Mouse (Mus musculus) heart, postnatal 0 days (tissue): ENCODE data around the gene Acacb. TPM values are rescaled to one million over a fixed set of nuclear protein-coding genes. Genes with fewer than 3 reads are reported as not detected.

Source experiments
- ATAC-seq: fragments of 200-750 bp; cut with Nextera tagmentation; 2 replicates; pipeline ENCODE4 v1.8.0; 2017; ENCODE audit warnings: low read depth, moderate number of reproducible peaks, moderate library complexity; ENCODE audit not compliant: insufficient read depth
- DNase-seq: peaks from one replicate; pipeline ENCODE4 v3.0.0-alpha.2; 2016; ENCODE audit warnings: low spot score
- H3K27ac ChIP-seq: fragments of 300-500 bp; sonication (generic); 2 replicates; pipeline ENCODE4 v1.5.1; 2014; ENCODE audit warnings: low read depth, mild to moderate bottlenecking
- H3K27me3 ChIP-seq: fragments of 300-500 bp; sonication (generic); 2 replicates; pipeline ENCODE4 v1.6.1; 2014; ENCODE audit warnings: low read length, mixed read lengths; ENCODE audit not compliant: control insufficient read depth, insufficient read depth
- H3K36me3 ChIP-seq: fragments of 300-500 bp; sonication (generic); replicated peaks from 2 replicates; pipeline ENCODE4 v1.6.1; 2014; ENCODE audit warnings: low read length, mixed read lengths; ENCODE audit not compliant: control insufficient read depth, insufficient read depth
- H3K4me1 ChIP-seq: fragments of 300-500 bp; sonication (generic); 2 replicates; pipeline ENCODE4 v1.6.1; 2014; ENCODE audit warnings: antibody characterized with exemption; ENCODE audit not compliant: control insufficient read depth, insufficient read depth
- H3K4me2 ChIP-seq: fragments of 300-500 bp; sonication (generic); 2 replicates; pipeline ENCODE4 v1.6.1; 2014; ENCODE audit warnings: low read depth, mild to moderate bottlenecking, low read length, moderate library complexity
- H3K4me3 ChIP-seq: fragments of 300-500 bp; sonication (generic); 2 replicates; pipeline ENCODE4 v1.5.1; 2014; ENCODE audit warnings: low read depth, low read length
- H3K9ac ChIP-seq: fragments of 300-500 bp; sonication (generic); replicated peaks from 2 replicates; pipeline ENCODE4 v1.6.1; 2014; ENCODE audit warnings: low read depth, low read length, mixed read lengths
- H3K9me3 ChIP-seq: fragments of 300-500 bp; sonication (generic); replicated peaks from 2 replicates; pipeline ENCODE4 v1.6.1; 2016; ENCODE audit warnings: low read length; ENCODE audit not compliant: control insufficient read depth
- CTCF ChIP-seq: IDR thresholded peaks from 2 replicates; pipeline ENCODE4 v1.5.1; 2016; ENCODE audit warnings: antibody characterized with exemption, control low read depth, low read depth
- EP300 ChIP-seq: IDR thresholded peaks from 2 replicates; pipeline ENCODE4 v1.6.1; 2016; ENCODE audit warnings: antibody characterized with exemption, low read depth
- WGBS: fragments of 180-500 bp; shearing (Covaris S2); extraction: QIAGEN DNeasy Blood & Tissue Kit; methylation state at CpG from one replicate; pipeline ENCODE4 v1.1.7; 2014; 5-methylcytosine and 5-hydroxymethylcytosine counted together
- polyA plus RNA-seq: library from polyadenylated mRNA; unstranded; fragments of >200 nt; fragmentation: Nextera tagmentation; extraction: Ambion mirVana; gene quantifications from 2 replicates; pipeline ENCODE4 v1.2.1, GENCODE M21; 2015
- total RNA-seq: library from RNA; depleted of rRNA; stranded (reverse); fragments of >200 nt; gene quantifications from 2 replicates; pipeline ENCODE4 v1.2.3, GENCODE M21; 2014; ENCODE audit warnings: low replicate concordance

The Acacb gene
- total and polyA plus RNA-seq, 2 experiments from 2014 or later: 17.5 to 70.1 TPM

- no peak overlapping the region for H3K4me2 ChIP-seq
- TF ChIP-seq CTCF: peak; percentile 12
- no peak for TF ChIP-seq EP300
- H3K9me3 ChIP-seq: no peaks in the 10 kb centered on the region
- no peak overlapping the region for H3K27ac ChIP-seq
- H3K4me1 ChIP-seq: peaks cover 19% of the 10 kb centered on the region
- DNase-seq: no peak
- ATAC-seq: no peak
- H3K4me3 ChIP-seq: no peak overlapping the region
- no peak overlapping the region for H3K9ac ChIP-seq
- no peaks in the 10 kb centered on the region for H3K27me3 ChIP-seq
- WGBS: 83% methylated on average over 4 of the region's 4 CpGs
- H3K36me3 ChIP-seq: no peaks in the 10 kb centered on the region
These were observed 31.8 kb downstream of the Acacb start for GRCm38 (mm10) chr5:114177966-114178719.

- Histone ChIP-seq H3K4me1 (peaks cover 19% of the 10 kb centered on the region), H3K9me3 (no peaks in the 10 kb centered on the region), H3K27me3 (no peaks in the 10 kb centered on the region), H3K4me3 (no peak overlapping the region), H3K27ac (peak overlapping the region; percentile 60), H3K9ac (no peak overlapping the region), H3K36me3 (0 out of 2 replicates have a peak, but pooled peaks cover 6% of the 10 kb centered on the region), H3K4me2 (no peak overlapping the region)
- DNase-seq (no peak), ATAC-seq (no peak)
- TF ChIP-seq CTCF (no peak), EP300 (no peak)
- 54% methylated on average over 11 of the region's 11 CpGs for WGBS
These were observed 33.2 kb downstream of the Acacb start for GRCm38 (mm10) chr5:114179541-114179940.

- Histone ChIP-seq H3K4me1 (peaks cover 19% of the 10 kb centered on the region), H3K9me3 (no peaks in the 10 kb centered on the region), H3K4me2 (no peak overlapping the region), H3K27ac (no peak overlapping the region), H3K4me3 (no peak overlapping the region), H3K9ac (no peak overlapping the region), H3K36me3 (peaks cover 13% of the 10 kb centered on the region; the same call in 1 of the 2 replicates), H3K27me3 (no peaks in the 10 kb centered on the region)
- WGBS: 100% methylated on average over 2 of the region's 2 CpGs
- ATAC-seq: no peak
- no peak for DNase-seq
- no peak for TF ChIP-seq EP300
These were observed 37.2 kb downstream of the Acacb start for GRCm38 (mm10) chr5:114183493-114183892.

GRCm38 (mm10) chr5:114187108-114187507 is 40.8 kb downstream of the Acacb start:
- TF ChIP-seq CTCF: no peak
- no peak for TF ChIP-seq EP300
- no peaks in the 10 kb centered on the region for H3K27me3 ChIP-seq
- H3K36me3 ChIP-seq: peaks cover 47% of the 10 kb centered on the region
- ATAC-seq (no peak), DNase-seq (no peak)
- no peak overlapping the region for H3K27ac ChIP-seq
- H3K9ac ChIP-seq: no peak overlapping the region
- no peaks in the 10 kb centered on the region for H3K9me3 ChIP-seq
- 70% methylated on average over 2 of the region's 2 CpGs for WGBS
- no peak overlapping the region for H3K4me2 ChIP-seq
- H3K4me1 ChIP-seq: peaks cover 7% of the 10 kb centered on the region; the same call in 1 of the 2 replicates
- H3K4me3 ChIP-seq: no peak overlapping the region

GRCm38 (mm10) chr5:114188900-114189464 is 42.6 kb downstream of the Acacb start:
- no peak for TF ChIP-seq EP300
- TF ChIP-seq CTCF: no peak
- peaks cover 63% of the 10 kb centered on the region for H3K36me3 ChIP-seq
- WGBS: 71% methylated on average over 12 of the region's 12 CpGs
- DNase-seq (no peak), ATAC-seq (no peak)
- H3K9me3 ChIP-seq: no peaks in the 10 kb centered on the region
- peaks cover 7% of the 10 kb centered on the region; the same call in 1 of the 2 replicates for H3K4me1 ChIP-seq
- H3K27me3 ChIP-seq: no peaks in the 10 kb centered on the region
- H3K9ac ChIP-seq: no peak overlapping the region
- no peak overlapping the region for H3K27ac ChIP-seq
- no peak overlapping the region for H3K4me2 ChIP-seq
- H3K4me3 ChIP-seq: no peak overlapping the region
